Mouse (Mus musculus) small intestine, adult 2 months (tissue): ENCODE measurements around the gene Ms4a13. TPM values are rescaled to one million over a fixed set of nuclear protein-coding genes. Genes with fewer than 3 reads are reported as not detected.
A peak's percentile ranks its signal among the peaks of the same experiment; 100 is the strongest.
"Not testable (repeated sequence)": the region's sequence is repeated elsewhere in the genome, so short reads cannot be mapped to it uniquely, and the experiment has no call there.

Experiments
- H3K27ac ChIP-seq: fragments of 200-500 bp; 2 replicates; pipeline ENCODE4 v1.5.1; 2012; ENCODE audit warnings: low read depth, low read length, control low read depth, inconsistent platforms; ENCODE audit not compliant: insufficient read depth
- H3K27me3 ChIP-seq: fragments of 200-500 bp; 2 replicates; pipeline ENCODE4 v1.6.1; 2012; ENCODE audit warnings: mild to moderate bottlenecking, moderate library complexity, low read length, inconsistent platforms; ENCODE audit not compliant: control insufficient read depth, insufficient read depth
- H3K36me3 ChIP-seq: fragments of 200-500 bp; 2 replicates; pipeline ENCODE4 v1.6.1; 2012; ENCODE audit warnings: mild to moderate bottlenecking, low read length, control low read depth, inconsistent platforms; ENCODE audit not compliant: control insufficient read depth, insufficient read depth
- H3K4me1 ChIP-seq: fragments of 200-500 bp; 2 replicates; pipeline ENCODE4 v1.6.1; 2012; ENCODE audit warnings: low read length, inconsistent platforms, mixed read lengths; ENCODE audit not compliant: control insufficient read depth, insufficient read depth, insufficient read length
- H3K4me3 ChIP-seq: fragments of 200-500 bp; 2 replicates; pipeline ENCODE4 v1.5.1; 2012; ENCODE audit warnings: low read depth, mild to moderate bottlenecking, control low read depth, inconsistent platforms, low read length, moderate library complexity
- CTCF ChIP-seq: fragments of 200-500 bp; IDR thresholded peaks from 2 replicates; pipeline ENCODE4 v1.5.1; 2012; ENCODE audit warnings: low read depth, mild to moderate bottlenecking, control low read depth, inconsistent platforms, low read length, moderate library complexity, mixed read lengths; ENCODE audit not compliant: insufficient replicate concordance, insufficient read length; ENCODE audit errors: extremely low read depth
- POLR2A ChIP-seq: fragments of 200-500 bp; IDR thresholded peaks from 2 replicates; pipeline ENCODE4 v1.6.1; 2012; ENCODE audit warnings: low read depth, mild to moderate bottlenecking, control low read depth, inconsistent platforms, low read length, moderate library complexity
- WGBS: fragments of 180-500 bp; shearing (Covaris S2); methylation state at CpG from one replicate; pipeline ENCODE4 v1.1.7; 2018; 5-methylcytosine and 5-hydroxymethylcytosine counted together
- polyA plus RNA-seq: library from polyadenylated mRNA; depleted of rRNA; stranded (reverse); fragments of >200 nt; gene quantifications from 2 replicates; pipeline ENCODE4 v1.2.3, GENCODE M21; 2012

Ms4a13 gene
- polyA plus RNA-seq, 1 experiment, result not detected

GRCm38 (mm10) chr19:11192552-11192951 lies 4.0 kb downstream of the Ms4a13 start:
- Histone ChIP-seq H3K4me1 (no peaks in the 10 kb centered on the region), H3K27me3 (no peaks in the 10 kb centered on the region), H3K36me3 (no peaks in the 10 kb centered on the region), H3K27ac (no peak overlapping the region), H3K4me3 (no peak overlapping the region)
- WGBS, result 67% methylated on average over 1 of the region's 1 CpGs
- no peak for TF ChIP-seq CTCF
- no peak for TF ChIP-seq POLR2A

GRCm38 (mm10) chr19:11184121-11184520 lies 12.4 kb downstream of the Ms4a13 start:
- Histone ChIP-seq H3K27me3 (no peaks in the 10 kb centered on the region), H3K27ac (no peak overlapping the region), H3K4me1 (no peaks in the 10 kb centered on the region), H3K36me3 (no peaks in the 10 kb centered on the region), H3K4me3 (no peak overlapping the region)
- 21% methylated on average over 5 of the region's 5 CpGs for WGBS
- TF ChIP-seq POLR2A (no peak), CTCF (peak; percentile 63; the same call in 1 of the 2 replicates)

GRCm38 (mm10) chr19:11177464-11177863 lies 19.1 kb downstream of the Ms4a13 start:
- 83% methylated on average over 2 of the region's 2 CpGs for WGBS
- Histone ChIP-seq H3K4me3 (no peak overlapping the region), H3K27me3 (no peaks in the 10 kb centered on the region), H3K4me1 (no peaks in the 10 kb centered on the region), H3K36me3 (no peaks in the 10 kb centered on the region), H3K27ac (no peak overlapping the region)
- TF ChIP-seq POLR2A, result no peak
- no peak for TF ChIP-seq CTCF

- Histone ChIP-seq H3K4me1 (no peaks in the 10 kb centered on the region), H3K27me3 (no peaks in the 10 kb centered on the region), H3K4me3 (no peak within 1 kb of the TSS), H3K27ac (no peak within 1 kb of the TSS), H3K36me3 (no peaks in the 10 kb centered on the region)
- peak; percentile 66; the same call in 1 of the 2 replicates for TF ChIP-seq CTCF
- TF ChIP-seq POLR2A, result no peak
- 45% methylated on average over 10 of the region's 10 CpGs for WGBS
These were observed 31.4 kb downstream of the Ms4a13 start, which contains the start of gene 1700025F22Rik for GRCm38 (mm10) chr19:11165172-11165571. Gene 1700025F22Rik, minus strand, starts transcription at chr19:11165320.

- 87% methylated on average over 6 of the region's 6 CpGs for WGBS
- H3K27ac ChIP-seq, H3K27me3 ChIP-seq, H3K36me3 ChIP-seq, H3K4me3 ChIP-seq, H3K4me1 ChIP-seq: not testable (repeated sequence)
These were observed 38.6 kb downstream of the Ms4a13 start for GRCm38 (mm10) chr19:11157890-11158289.

GRCm38 (mm10) chr19:11135336-11135735 lies 61.2 kb downstream of the Ms4a13 start:
- no peak for TF ChIP-seq POLR2A
- TF ChIP-seq CTCF, result no peak
- H3K27ac ChIP-seq, result no peak overlapping the region
- H3K4me3 ChIP-seq, result no peak overlapping the region
- WGBS, result 24% methylated on average over 4 of the region's 4 CpGs
- no peaks in the 10 kb centered on the region for H3K27me3 ChIP-seq
- no peaks in the 10 kb centered on the region for H3K36me3 ChIP-seq
- peaks cover 5% of the 10 kb centered on the region; the same call in 1 of the 2 replicates for H3K4me1 ChIP-seq

GRCm38 (mm10) chr19:11134852-11135251 lies 61.7 kb downstream of the Ms4a13 start:
- TF ChIP-seq POLR2A (no peak), CTCF (no peak)
- 44% methylated on average over 2 of the region's 2 CpGs for WGBS
- Histone ChIP-seq H3K4me1 (peaks cover 5% of the 10 kb centered on the region; the same call in 1 of the 2 replicates), H3K36me3 (no peaks in the 10 kb centered on the region), H3K27me3 (no peaks in the 10 kb centered on the region), H3K4me3 (no peak overlapping the region), H3K27ac (no peak overlapping the region)

- WGBS, result 87% methylated on average over 8 of the region's 8 CpGs
- not testable (repeated sequence) for H3K4me3 ChIP-seq, H3K27ac ChIP-seq, H3K4me1 ChIP-seq, H3K27me3 ChIP-seq, H3K36me3 ChIP-seq
These were observed 65.8 kb downstream of the Ms4a13 start, which contains the start of gene 1700017D01Rik for GRCm38 (mm10) chr19:11130776-11131175. Gene 1700017D01Rik, minus strand, starts transcription at chr19:11130876.
